Mouse (Mus musculus): ENCODE measurements around the gene Klf7.

DNA sequence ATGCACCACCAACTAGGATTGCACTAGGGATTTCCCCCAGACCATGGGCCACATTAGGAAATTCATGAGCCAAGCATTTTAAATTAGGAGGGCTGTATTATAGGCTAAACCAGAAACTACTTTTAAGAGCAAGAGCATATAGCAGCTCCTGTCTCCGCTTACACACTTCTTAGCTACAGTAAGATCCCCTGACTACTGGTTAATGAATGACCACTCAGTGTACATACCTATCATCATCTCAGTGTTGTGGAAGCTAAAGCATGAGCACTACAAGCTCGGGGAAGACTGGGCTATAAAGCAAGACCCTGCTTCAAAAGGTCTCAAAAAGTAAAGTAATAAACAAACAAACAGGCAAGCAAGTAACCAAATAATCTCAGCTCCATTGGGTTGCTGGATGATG, 65.5 kb downstream of the Klf7 start:
- no peak for TF ChIP-seq POLR2A (IDR thresholded peaks at IDR 0.05; ENCODE audit: low read depth, low read length)
- no peak for TF ChIP-seq CTCF (conservative IDR thresholded peaks at IDR 0.05; ENCODE audit: insufficient read depth, insufficient read length, low read depth, low read length)

Data from kidney, adult 2 months (tissue).